Mouse (Mus musculus): ENCODE data around the gene S1pr3. TPM values are rescaled to one million over a fixed set of nuclear protein-coding genes. Genes with fewer than 3 reads are reported as not detected.

S1pr3 gene
- polyA plus RNA-seq, 1 experiment from 2014 or later = not detected

DNA sequence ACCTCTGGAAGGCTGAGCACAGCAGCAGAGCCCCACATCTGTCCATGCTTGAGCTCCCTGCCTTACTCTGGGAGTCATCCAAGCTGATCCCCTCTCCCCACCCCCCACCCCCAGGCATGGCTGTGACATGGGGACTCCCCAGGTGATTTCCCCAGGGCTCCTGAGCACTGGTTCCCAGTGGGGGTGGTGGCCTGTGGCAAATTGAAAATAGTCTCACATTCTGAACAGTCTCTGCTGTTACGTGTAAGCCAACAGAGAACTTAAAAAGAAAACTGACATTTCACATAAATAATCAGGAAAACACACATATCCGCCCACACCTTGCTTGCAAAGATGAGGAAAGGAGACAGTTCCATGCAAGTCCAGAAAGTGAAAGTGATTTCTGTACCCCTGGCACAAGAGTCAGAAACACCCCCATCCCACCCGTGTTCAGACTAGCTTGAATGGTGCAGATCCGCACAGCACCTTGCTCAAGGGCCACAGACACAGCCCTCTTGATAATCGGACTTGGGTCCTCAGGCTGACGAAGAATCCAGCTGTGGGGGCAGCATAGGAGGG, 17.0 kb upstream of the S1pr3 start:
- no peaks in the 10 kb centered on the region for H3K79me2 ChIP-seq (ENCODE audit: inconsistent target)
- no peak overlapping the region for H3K4me3 ChIP-seq (ENCODE audit: inconsistent target)
- no peak overlapping the region for H3K27ac ChIP-seq
- H3K36me3 ChIP-seq (ENCODE audit: inconsistent target) = no peaks in the 10 kb centered on the region
- 83% methylated on average over 6 of the region's 6 CpGs for WGBS (ENCODE audit: missing documents)

DNA sequence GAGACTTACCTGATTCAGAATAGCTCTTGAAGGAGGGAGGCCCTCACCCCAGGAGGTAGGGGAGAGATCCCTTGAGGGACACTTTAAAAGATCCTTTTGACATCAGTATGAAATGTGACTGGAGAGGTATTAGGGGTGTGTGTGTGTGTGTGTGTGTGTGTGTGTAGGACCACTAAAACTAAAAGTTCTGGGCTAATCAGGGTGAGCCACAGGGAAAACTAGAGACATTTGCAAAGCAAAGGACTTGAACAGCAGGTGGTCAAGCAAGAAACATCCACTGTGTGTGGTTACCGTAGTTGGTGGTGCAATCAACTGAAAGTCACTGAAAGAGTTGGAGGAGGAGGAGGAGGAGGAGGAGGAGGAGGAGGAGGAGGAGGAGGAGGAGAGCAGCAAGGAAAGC, 16.2 kb upstream of the S1pr3 start:
- H3K4me3 ChIP-seq (ENCODE audit: inconsistent target) = no peak overlapping the region
- no peaks in the 10 kb centered on the region for H3K79me2 ChIP-seq (ENCODE audit: inconsistent target)
- WGBS (ENCODE audit: missing documents) = no CpG with 5 or more reads among the region's 1 CpGs
- no peaks in the 10 kb centered on the region for H3K36me3 ChIP-seq (ENCODE audit: inconsistent target)
- no peak overlapping the region for H3K27ac ChIP-seq

DNA sequence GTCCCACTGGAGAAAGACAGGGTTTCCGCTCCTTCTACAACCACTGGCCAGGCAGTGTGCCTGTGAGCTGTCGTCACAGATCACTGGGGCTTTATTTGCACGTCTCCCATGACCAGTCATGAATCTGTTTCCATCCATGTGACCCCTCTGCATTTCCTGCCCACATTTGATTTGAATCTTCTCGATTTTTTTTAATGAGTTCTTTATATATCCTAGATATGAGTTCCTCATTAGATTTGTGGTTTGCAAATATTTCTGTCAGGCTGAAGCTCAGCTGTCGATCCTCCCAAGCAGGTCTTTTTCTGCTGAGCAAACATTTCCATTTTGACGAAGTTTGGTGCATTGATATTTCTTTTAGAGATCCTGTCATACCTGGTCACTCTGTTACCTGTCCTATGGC, 10.6 kb upstream of the S1pr3 start:
- no peak overlapping the region for H3K4me3 ChIP-seq (ENCODE audit: inconsistent target)
- WGBS (ENCODE audit: missing documents) = 46% methylated on average over 6 of the region's 6 CpGs
- H3K79me2 ChIP-seq (ENCODE audit: inconsistent target) = no peaks in the 10 kb centered on the region
- peak overlapping the region; percentile 19; the same call in 1 of the 2 replicates for H3K27ac ChIP-seq
- no peaks in the 10 kb centered on the region for H3K36me3 ChIP-seq (ENCODE audit: inconsistent target)

DNA sequence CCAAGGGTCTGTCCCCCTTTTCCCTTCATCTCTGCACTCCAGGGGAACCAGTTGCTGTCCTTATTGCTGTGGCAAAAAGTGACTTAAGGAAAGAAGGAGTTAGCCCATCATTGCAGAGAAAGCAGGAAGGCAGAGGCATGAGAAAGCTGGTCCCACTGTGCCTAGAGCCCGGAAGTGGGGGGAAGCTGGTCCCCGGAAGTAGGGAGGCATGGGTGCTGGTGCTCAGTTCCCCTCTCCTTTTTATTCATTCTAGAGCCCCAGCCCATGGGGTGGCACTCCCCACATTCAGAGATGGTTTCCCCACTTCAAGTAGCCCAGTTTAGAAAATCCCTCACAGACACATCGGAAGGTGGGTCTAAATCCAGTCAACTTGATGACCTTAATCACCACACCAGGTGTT, 8.9 kb upstream of the S1pr3 start:
- no peak overlapping the region for H3K4me3 ChIP-seq (ENCODE audit: inconsistent target)
- no peaks in the 10 kb centered on the region for H3K79me2 ChIP-seq (ENCODE audit: inconsistent target)
- H3K27ac ChIP-seq = no peak overlapping the region
- no peaks in the 10 kb centered on the region for H3K36me3 ChIP-seq (ENCODE audit: inconsistent target)
- 89% methylated on average over 3 of the region's 3 CpGs for WGBS (ENCODE audit: missing documents)

DNA sequence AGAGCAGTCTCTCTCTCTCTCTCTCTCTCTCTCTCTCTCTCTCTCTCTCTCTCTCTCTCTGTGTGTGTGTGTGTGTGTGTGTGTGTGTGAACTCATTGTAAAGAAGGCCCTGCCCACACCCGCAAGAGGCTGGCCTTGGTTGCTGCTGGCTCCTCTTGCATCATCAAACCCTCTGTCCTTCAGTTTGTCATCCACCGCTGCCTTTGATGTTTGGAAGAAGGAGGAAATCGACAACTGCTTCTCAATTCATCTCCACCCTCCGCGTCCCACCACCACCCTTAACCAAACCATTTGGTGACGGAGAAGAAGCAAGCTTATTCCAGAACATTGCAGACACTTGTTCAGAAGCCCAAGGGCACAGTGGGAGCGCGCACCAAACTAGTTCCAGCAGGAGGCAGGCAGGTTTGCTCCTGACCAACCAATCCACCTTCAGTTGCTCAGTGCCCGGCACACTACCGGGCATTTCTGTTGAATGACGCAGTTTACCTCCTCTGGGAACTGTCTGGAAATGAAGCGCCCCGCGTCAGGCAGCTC, 8.2 kb upstream of the S1pr3 start:
- 21% methylated on average over 14 of the region's 14 CpGs for WGBS (ENCODE audit: missing documents)
- no peaks in the 10 kb centered on the region for H3K79me2 ChIP-seq (ENCODE audit: inconsistent target)
- H3K27ac ChIP-seq = peak overlapping the region; percentile 88
- H3K4me3 ChIP-seq (ENCODE audit: inconsistent target) = peak overlapping the region; percentile 15; the same call in 1 of the 2 replicates
- no peaks in the 10 kb centered on the region for H3K36me3 ChIP-seq (ENCODE audit: inconsistent target)

DNA sequence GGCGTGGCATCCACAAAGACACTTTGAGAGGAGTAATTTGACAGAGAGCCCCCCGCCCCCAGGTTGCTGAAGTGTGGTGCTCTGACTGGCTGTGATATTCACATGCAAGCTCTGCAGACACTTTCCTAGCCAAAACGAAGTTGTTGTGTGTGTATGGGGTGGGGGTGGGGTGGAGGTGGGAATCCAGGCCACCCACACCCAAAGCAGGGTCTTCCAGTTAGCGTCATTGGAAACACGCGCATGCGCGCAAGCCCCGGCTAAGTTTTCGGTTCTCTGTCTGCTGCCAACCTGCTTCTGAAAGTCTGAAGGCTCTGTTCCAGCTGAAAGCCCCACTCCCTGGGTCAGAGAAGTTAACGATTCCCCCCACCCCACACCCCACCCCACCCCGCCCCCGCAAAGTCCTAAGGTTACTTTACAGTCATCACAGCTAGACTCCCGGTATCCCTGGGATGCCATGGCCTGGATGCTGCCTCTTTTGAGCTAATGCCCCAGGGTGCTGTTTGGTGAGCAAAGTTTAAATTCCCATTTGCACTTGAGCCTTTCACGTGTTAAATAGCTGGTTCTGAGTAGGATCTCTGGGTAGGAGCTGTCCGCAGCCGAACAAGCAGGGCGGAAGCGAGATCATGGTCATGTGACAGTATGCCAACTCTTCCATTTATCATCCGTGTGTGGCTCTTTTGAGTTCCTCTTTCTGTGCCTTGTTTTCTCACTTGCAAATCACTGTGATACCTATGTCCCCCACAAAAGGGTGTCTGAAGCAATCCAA, 7.5 kb upstream of the S1pr3 start:
- WGBS (ENCODE audit: missing documents) = under 1% methylated on average over 16 of the region's 20 CpGs
- H3K27ac ChIP-seq = peak overlapping the region; percentile 88

DNA sequence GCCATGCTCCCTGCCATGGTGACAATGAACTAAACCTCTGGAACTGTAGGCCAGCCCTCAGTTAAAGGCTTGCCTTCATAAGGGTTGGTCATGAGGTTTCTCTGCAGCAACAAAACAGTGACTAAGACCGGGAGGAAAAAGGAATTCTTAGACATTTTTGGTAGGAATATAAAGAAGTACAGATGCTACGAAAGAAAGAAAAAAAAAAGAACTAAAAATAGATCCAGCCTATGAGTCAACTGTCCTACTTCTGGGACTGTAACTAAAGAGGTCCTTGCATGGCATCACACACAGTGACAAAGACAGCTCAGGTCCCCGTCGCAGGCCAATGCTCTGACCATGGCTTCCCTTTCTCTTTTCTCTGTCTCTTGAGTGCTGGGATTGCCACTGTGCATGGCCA, 3.9 kb upstream of the S1pr3 start:
- 13% methylated on average over 4 of the region's 4 CpGs for WGBS (ENCODE audit: missing documents)
- Histone ChIP-seq H3K4me3 (ENCODE audit: inconsistent target) (no peak overlapping the region), H3K36me3 (ENCODE audit: inconsistent target) (no peaks in the 10 kb centered on the region), H3K27ac (peak overlapping the region; percentile 10), H3K79me2 (ENCODE audit: inconsistent target) (no peaks in the 10 kb centered on the region)

More for the DNA sequence above, 7.5 kb upstream of the S1pr3 start:
- H3K79me2 ChIP-seq (ENCODE audit: inconsistent target) = no peaks in the 10 kb centered on the region
- H3K36me3 ChIP-seq (ENCODE audit: inconsistent target) = no peaks in the 10 kb centered on the region
- peak overlapping the region; percentile 15 for H3K4me3 ChIP-seq (ENCODE audit: inconsistent target)

DNA sequence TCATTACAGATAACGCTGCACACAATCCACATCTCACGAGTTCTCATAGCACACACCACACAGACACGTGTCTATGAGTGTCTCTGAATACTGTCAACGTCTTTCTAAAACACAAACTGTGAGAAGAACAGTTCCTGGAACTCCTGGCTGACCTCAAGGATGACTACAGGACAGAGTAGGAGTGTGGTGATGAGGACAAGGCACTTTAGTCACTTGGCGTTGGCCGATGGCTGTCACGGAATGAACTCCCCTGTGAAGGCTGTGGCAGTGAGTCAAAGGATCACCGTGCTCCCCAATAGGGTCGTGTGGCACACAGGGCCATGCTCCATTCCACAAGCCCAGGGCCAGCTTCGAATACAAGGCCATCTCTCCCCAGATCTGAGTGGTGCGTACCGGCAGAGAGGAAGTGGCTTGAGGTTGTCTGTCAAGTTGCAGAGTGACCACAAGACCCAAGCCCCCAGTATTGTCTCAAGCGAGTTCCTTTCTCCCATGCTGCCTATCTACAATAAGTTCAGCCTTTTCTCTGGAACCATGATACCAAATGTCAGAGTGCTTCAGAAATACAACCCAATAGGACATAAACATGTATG, 2.6 kb upstream of the S1pr3 start:
- Histone ChIP-seq H3K79me2 (ENCODE audit: inconsistent target) (no peaks in the 10 kb centered on the region), H3K4me3 (ENCODE audit: inconsistent target) (no peak overlapping the region), H3K36me3 (ENCODE audit: inconsistent target) (no peaks in the 10 kb centered on the region), H3K27ac (no peak overlapping the region)
- WGBS (ENCODE audit: missing documents) = 58% methylated on average over 13 of the region's 13 CpGs

DNA sequence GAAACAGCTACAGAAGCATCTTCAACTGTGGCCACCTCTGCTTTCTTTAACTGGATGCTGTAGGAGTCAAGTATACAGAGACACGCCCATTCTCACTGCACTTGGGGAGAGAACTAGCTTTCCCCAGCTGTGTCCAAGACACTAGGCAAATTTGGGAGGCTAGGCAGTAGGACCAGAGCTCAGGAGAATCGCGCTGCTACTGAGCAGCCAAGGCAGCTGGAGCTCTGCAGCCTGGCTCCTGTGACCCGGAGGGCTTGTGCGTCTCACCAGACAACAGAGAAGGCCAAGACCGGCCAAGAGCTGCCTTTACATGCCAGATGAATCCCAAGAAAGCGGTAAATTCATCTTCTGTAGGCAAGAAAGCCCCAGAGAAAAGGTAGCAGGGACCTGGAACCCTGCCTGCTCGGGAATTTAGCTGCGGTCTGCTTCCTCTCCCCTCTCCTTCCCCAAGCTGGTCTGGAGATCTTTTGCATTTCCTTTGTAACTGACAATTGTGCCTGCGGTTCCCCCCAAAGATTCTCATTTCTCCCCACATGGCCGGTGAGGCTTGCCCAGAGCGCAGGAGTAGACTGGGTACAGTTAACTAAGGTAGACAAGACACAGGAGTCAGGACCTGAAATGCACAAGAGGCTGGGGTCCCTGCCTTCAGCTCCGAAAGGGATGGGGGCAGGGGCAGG, 760 bp upstream of the S1pr3 start:
- H3K27ac ChIP-seq = no peak overlapping the region
- H3K36me3 ChIP-seq (ENCODE audit: inconsistent target) = no peaks in the 10 kb centered on the region
- H3K4me3 ChIP-seq (ENCODE audit: inconsistent target) = no peak overlapping the region
- 52% methylated on average over 13 of the region's 13 CpGs for WGBS (ENCODE audit: missing documents)
- no peaks in the 10 kb centered on the region for H3K79me2 ChIP-seq (ENCODE audit: inconsistent target)

DNA sequence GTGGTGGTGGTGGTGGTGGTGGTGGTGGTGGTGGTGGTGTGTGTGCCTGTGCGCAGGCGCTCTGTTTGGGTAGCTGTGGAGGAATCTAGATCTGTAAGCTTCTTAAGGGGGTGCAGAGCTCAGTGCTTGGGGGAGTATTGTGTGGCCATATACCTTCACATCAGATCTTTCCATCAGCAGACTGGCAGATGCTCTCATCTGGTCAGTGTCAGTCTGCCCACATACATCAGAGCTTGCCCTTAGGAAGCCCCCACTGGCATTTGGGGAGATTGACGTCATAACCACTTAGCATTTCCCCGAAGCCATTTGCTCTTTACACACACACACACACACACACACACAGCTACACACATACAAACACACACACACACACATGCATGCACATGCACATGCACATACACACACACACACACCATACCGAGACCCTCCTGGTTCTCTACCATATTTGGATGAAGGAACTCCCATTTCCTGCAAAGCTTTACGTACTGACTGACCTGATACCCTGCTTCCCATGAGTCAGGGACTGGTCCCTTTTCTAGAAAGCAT, 1.6 kb downstream of the S1pr3 start:
- Histone ChIP-seq H3K36me3 (ENCODE audit: inconsistent target) (no peaks in the 10 kb centered on the region), H3K4me3 (ENCODE audit: inconsistent target) (no peak overlapping the region), H3K79me2 (ENCODE audit: inconsistent target) (no peaks in the 10 kb centered on the region), H3K27ac (no peak overlapping the region)
- 61% methylated on average over 6 of the region's 6 CpGs for WGBS (ENCODE audit: missing documents)

DNA sequence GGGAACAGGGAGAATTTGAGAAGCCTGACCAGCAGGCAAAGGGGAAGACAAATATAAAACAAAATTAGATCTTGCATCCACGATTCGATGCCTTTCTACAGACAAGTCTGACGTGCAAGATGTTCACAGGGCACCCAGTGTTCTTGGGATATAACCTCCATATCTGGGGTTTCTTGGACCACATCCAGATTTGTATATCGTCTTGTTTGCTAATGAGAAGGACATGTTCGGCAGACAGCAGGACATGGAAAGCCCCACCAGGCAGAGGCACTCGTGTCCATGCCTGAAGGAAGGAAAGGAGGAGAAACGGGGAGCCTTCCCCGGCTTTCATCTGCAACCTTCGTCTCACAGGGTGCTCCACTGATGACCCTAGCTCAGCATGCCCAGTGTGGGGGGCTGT, 2.8 kb downstream of the S1pr3 start:
- WGBS (ENCODE audit: missing documents) = 88% methylated on average over 9 of the region's 9 CpGs
- Histone ChIP-seq H3K79me2 (ENCODE audit: inconsistent target) (no peaks in the 10 kb centered on the region), H3K27ac (no peak overlapping the region), H3K4me3 (ENCODE audit: inconsistent target) (no peak overlapping the region), H3K36me3 (ENCODE audit: inconsistent target) (no peaks in the 10 kb centered on the region)

DNA sequence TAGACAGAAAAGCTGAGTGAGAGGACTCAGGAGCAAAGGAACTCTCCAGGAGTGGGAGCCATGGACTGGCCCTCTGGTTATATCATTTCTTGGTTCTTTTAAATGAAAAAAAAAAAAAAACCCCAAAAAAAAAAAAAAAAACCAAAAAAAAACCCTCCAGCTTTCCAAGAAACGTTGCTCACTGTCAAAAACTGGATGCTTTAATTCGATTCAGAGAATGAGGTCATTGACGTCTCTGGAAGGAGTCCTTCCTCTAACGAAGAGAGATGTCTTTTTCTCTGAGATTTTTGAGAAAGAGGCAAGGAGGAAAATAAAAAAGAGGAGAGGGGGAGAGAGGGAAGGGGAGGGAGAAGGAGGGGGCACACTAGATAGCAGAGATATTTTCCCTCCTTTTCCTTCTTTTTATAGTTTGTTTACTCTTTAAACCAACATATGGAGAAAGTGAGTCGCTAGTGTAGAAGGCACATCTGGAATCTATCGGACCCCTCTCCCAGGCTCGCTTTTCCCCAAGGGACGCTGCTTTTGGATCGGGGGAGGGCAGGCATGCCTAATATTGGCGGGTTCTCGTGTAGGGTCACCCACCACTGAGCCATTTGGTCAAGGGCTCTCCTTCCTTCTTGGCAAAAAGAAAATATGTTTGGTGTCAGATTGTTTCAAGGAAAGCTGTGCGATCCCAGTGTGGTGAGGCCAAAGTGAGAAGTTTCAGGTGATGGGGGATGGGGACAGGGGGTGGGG, 3.4 kb downstream of the S1pr3 start:
- Histone ChIP-seq H3K36me3 (ENCODE audit: inconsistent target) (no peaks in the 10 kb centered on the region), H3K27ac (no peak overlapping the region), H3K4me3 (ENCODE audit: inconsistent target) (no peak overlapping the region), H3K79me2 (ENCODE audit: inconsistent target) (no peaks in the 10 kb centered on the region)
- WGBS (ENCODE audit: missing documents) = 85% methylated on average over 12 of the region's 12 CpGs

DNA sequence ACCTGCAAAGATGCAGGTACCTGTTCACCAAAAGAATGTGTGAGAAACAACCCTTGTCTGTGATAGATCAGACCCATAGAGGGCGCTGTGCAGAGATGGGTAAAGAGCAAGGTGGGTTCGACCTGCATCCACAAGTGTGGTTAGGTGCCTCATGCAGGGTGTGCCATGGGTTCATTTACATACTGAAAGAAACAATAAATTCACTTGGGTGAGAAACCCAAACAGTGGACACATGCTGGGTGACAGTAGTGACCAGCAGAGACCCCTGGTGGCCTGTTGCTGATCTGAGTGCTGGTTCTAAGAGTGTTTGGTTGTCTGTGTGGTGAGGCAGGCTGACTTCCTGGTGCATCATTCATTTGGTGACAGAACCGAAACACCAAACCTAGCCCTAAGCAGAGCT, 5.0 kb downstream of the S1pr3 start:
- H3K27ac ChIP-seq = no peak overlapping the region
- no peaks in the 10 kb centered on the region for H3K36me3 ChIP-seq (ENCODE audit: inconsistent target)
- H3K79me2 ChIP-seq (ENCODE audit: inconsistent target) = no peaks in the 10 kb centered on the region
- 53% methylated on average over 3 of the region's 3 CpGs for WGBS (ENCODE audit: missing documents)
- H3K4me3 ChIP-seq (ENCODE audit: inconsistent target) = no peak overlapping the region

DNA sequence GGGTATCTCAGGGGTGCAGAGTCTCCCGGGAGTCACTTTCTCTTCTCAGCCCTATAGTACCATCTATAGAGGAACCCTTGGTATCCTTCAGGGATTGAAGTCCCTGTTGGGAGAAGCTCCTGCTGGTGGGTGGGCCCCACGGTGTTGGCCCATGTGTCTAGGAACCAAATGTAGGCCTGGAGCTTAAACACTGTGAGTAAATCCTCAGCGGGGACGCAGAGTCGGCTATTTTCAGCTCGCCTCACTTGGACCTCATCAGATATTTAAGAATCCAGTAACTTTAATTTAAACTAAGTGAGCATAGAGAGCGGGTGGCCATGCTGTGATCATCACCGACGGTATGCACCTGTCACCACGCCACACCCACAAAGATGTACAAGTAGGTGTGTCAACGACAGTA, 8.3 kb downstream of the S1pr3 start:
- Histone ChIP-seq H3K27ac (no peak overlapping the region), H3K4me3 (ENCODE audit: inconsistent target) (no peak overlapping the region), H3K79me2 (ENCODE audit: inconsistent target) (no peaks in the 10 kb centered on the region), H3K36me3 (ENCODE audit: inconsistent target) (no peaks in the 10 kb centered on the region)
- WGBS (ENCODE audit: missing documents) = 92% methylated on average over 11 of the region's 11 CpGs

Measured in macrophage (primary cell).